Mouse (Mus musculus): ENCODE data around the gene Zbtb4. TPM values are rescaled to one million over a fixed set of nuclear protein-coding genes. Genes with fewer than 3 reads are reported as not detected.

The Zbtb4 gene
- polyA plus RNA-seq, 1 experiment: 3.0 TPM

- Histone ChIP-seq H3K4me3 (ENCODE audit: insufficient read depth, poor library complexity, severe bottlenecking) (peak overlapping the region; percentile 2), H3ac (ENCODE audit: control insufficient read depth, insufficient read length, low read depth) (peak overlapping the region; percentile 58), H3K27me3 (ENCODE audit: control insufficient read depth, insufficient read depth, insufficient read length) (no peaks in the 10 kb centered on the region), H3K79me2 (ENCODE audit: control insufficient read depth, insufficient read depth) (no peaks in the 10 kb centered on the region), H3K79me3 (ENCODE audit: low read depth) (no peaks in the 10 kb centered on the region), H3K36me3 (ENCODE audit: control insufficient read depth, insufficient read depth) (no peaks in the 10 kb centered on the region)
- TF ChIP-seq USF1 (IDR thresholded peaks at IDR 0.05; ENCODE audit: low read depth) (peak; percentile 36), FOSL1 (IDR thresholded peaks at IDR 0.05; ENCODE audit: insufficient read depth, low read length, poor library complexity, severe bottlenecking) (no peak)
Observed at GRCm38 (mm10) chr11:69800392-69801197, 34.9 kb downstream of the Zbtb4 start.

GRCm38 (mm10) chr11:69801379-69801977 is 35.8 kb downstream of the Zbtb4 start, which contains the start of gene Fgf11:
Gene Fgf11, minus strand, starts transcription at chr11:69801857.
- no peaks in the 10 kb centered on the region for H3K79me2 ChIP-seq (ENCODE audit: control insufficient read depth, insufficient read depth)
- no peaks in the 10 kb centered on the region for H3K36me3 ChIP-seq (ENCODE audit: control insufficient read depth, insufficient read depth)
- H3K27me3 ChIP-seq (ENCODE audit: control insufficient read depth, insufficient read depth, insufficient read length): no peaks in the 10 kb centered on the region
- peak within 1 kb of the TSS; percentile 90 for H3ac ChIP-seq (ENCODE audit: control insufficient read depth, insufficient read length, low read depth)
- peak within 1 kb of the TSS; percentile 34 for H3K4me3 ChIP-seq (ENCODE audit: insufficient read depth, poor library complexity, severe bottlenecking)
- no peaks in the 10 kb centered on the region for H3K79me3 ChIP-seq (ENCODE audit: low read depth)
- no peak for TF ChIP-seq FOSL1 (IDR thresholded peaks at IDR 0.05; ENCODE audit: insufficient read depth, low read length, poor library complexity, severe bottlenecking)

- TF ChIP-seq MYOD1 (IDR thresholded peaks at IDR 0.05; ENCODE audit: control insufficient read depth, insufficient read length, low read depth) (no peak), CEBPB (IDR thresholded peaks at IDR 0.05; ENCODE audit: low read depth) (no peak), MAX (IDR thresholded peaks at IDR 0.05) (no peak), CTCF (IDR thresholded peaks at IDR 0.05; ENCODE audit: control insufficient read depth, insufficient read depth, insufficient read length) (no peak), MYOG (IDR thresholded peaks at IDR 0.05; ENCODE audit: control insufficient read depth, extremely low read depth, insufficient read length) (no peak), USF1 (IDR thresholded peaks at IDR 0.05; ENCODE audit: low read depth) (no peak), FOSL1 (IDR thresholded peaks at IDR 0.05; ENCODE audit: insufficient read depth, low read length, poor library complexity, severe bottlenecking) (no peak)
- Histone ChIP-seq H3K79me3 (ENCODE audit: low read depth) (no peaks in the 10 kb centered on the region), H3ac (ENCODE audit: control insufficient read depth, insufficient read length, low read depth) (peak overlapping the region; percentile 90), H3K4me3 (ENCODE audit: insufficient read depth, poor library complexity, severe bottlenecking) (peak overlapping the region; percentile 34), H3K36me3 (ENCODE audit: control insufficient read depth, insufficient read depth) (no peaks in the 10 kb centered on the region), H3K79me2 (ENCODE audit: control insufficient read depth, insufficient read depth) (no peaks in the 10 kb centered on the region), H3K27me3 (ENCODE audit: control insufficient read depth, insufficient read depth, insufficient read length) (no peaks in the 10 kb centered on the region)
Observed at GRCm38 (mm10) chr11:69802648-69803105, 37.0 kb downstream of the Zbtb4 start.

- Histone ChIP-seq H3K79me3 (ENCODE audit: low read depth) (no peaks in the 10 kb centered on the region), H3ac (ENCODE audit: control insufficient read depth, insufficient read length, low read depth) (peak overlapping the region; percentile 67), H3K4me3 (ENCODE audit: insufficient read depth, poor library complexity, severe bottlenecking) (peak overlapping the region; percentile 26), H3K27me3 (ENCODE audit: control insufficient read depth, insufficient read depth, insufficient read length) (no peaks in the 10 kb centered on the region), H3K79me2 (ENCODE audit: control insufficient read depth, insufficient read depth) (no peaks in the 10 kb centered on the region), H3K36me3 (ENCODE audit: control insufficient read depth, insufficient read depth) (no peaks in the 10 kb centered on the region)
- no peak for TF ChIP-seq CTCF (IDR thresholded peaks at IDR 0.05; ENCODE audit: control insufficient read depth, insufficient read depth, insufficient read length)
- no peak for TF ChIP-seq FOSL1 (IDR thresholded peaks at IDR 0.05; ENCODE audit: insufficient read depth, low read length, poor library complexity, severe bottlenecking)
- TF ChIP-seq MYOD1 (IDR thresholded peaks at IDR 0.05; ENCODE audit: control insufficient read depth, insufficient read length, low read depth): no peak
- no peak for TF ChIP-seq CEBPB (IDR thresholded peaks at IDR 0.05; ENCODE audit: low read depth)
- no peak for TF ChIP-seq USF1 (IDR thresholded peaks at IDR 0.05; ENCODE audit: low read depth)
- TF ChIP-seq MYOG (IDR thresholded peaks at IDR 0.05; ENCODE audit: control insufficient read depth, extremely low read depth, insufficient read length): no peak
- TF ChIP-seq MAX (IDR thresholded peaks at IDR 0.05): no peak
Observed at GRCm38 (mm10) chr11:69803328-69803727, 37.6 kb downstream of the Zbtb4 start.

- Histone ChIP-seq H3K79me2 (ENCODE audit: control insufficient read depth, insufficient read depth) (no peaks in the 10 kb centered on the region), H3K27me3 (ENCODE audit: control insufficient read depth, insufficient read depth, insufficient read length) (no peaks in the 10 kb centered on the region)
Observed at GRCm38 (mm10) chr11:69803786-69804651, 38.3 kb downstream of the Zbtb4 start.

More at GRCm38 (mm10) chr11:69803786-69804651, 38.3 kb downstream of the Zbtb4 start:
- Histone ChIP-seq H3K4me3 (ENCODE audit: insufficient read depth, poor library complexity, severe bottlenecking) (peak overlapping the region; percentile 26), H3K36me3 (ENCODE audit: control insufficient read depth, insufficient read depth) (no peaks in the 10 kb centered on the region), H3K79me3 (ENCODE audit: low read depth) (no peaks in the 10 kb centered on the region), H3ac (ENCODE audit: control insufficient read depth, insufficient read length, low read depth) (peak overlapping the region; percentile 67)
- TF ChIP-seq CTCF (IDR thresholded peaks at IDR 0.05; ENCODE audit: control insufficient read depth, insufficient read depth, insufficient read length) (peak; percentile 97), MAX (IDR thresholded peaks at IDR 0.05) (peak; percentile 83), USF1 (IDR thresholded peaks at IDR 0.05; ENCODE audit: low read depth) (no peak)
